Mouse (Mus musculus): ENCODE results near the gene Oas1e. TPM values are rescaled to one million over a fixed set of nuclear protein-coding genes. Genes with fewer than 3 reads are reported as not detected.

Gene Oas1e
- polyA plus RNA-seq, 1 experiment from 2014 or later = not detected

- no peak overlapping the region for H3K27ac ChIP-seq (ENCODE audit: low read depth, low read length)
- no peaks in the 10 kb centered on the region for H3K27me3 ChIP-seq (replicated peaks; ENCODE audit: control insufficient read depth, insufficient read depth, low read length)
- no peak for ATAC-seq (replicated peaks; ENCODE audit: low FRiP score)
- H3K4me2 ChIP-seq = no peak overlapping the region
- H3K9ac ChIP-seq (ENCODE audit: low read depth, low read length) = no peak overlapping the region
- H3K36me3 ChIP-seq (ENCODE audit: control insufficient read depth, insufficient read depth, low read length) = no peaks in the 10 kb centered on the region
- H3K4me1 ChIP-seq (replicated peaks; ENCODE audit: control insufficient read depth, insufficient read depth, low read length) = no peaks in the 10 kb centered on the region
- no peak overlapping the region for H3K4me3 ChIP-seq (ENCODE audit: low read depth, low read length)
- no peaks in the 10 kb centered on the region for H3K9me3 ChIP-seq (ENCODE audit: control insufficient read depth, low read length)
- DNase-seq (ENCODE audit: low spot score) = no peak
- 90% methylated on average over 1 of the region's 1 CpGs for WGBS
Observed at GRCm38 (mm10) chr5:120781646-120782045, 13.7 kb downstream of the Oas1e start.

DNA sequence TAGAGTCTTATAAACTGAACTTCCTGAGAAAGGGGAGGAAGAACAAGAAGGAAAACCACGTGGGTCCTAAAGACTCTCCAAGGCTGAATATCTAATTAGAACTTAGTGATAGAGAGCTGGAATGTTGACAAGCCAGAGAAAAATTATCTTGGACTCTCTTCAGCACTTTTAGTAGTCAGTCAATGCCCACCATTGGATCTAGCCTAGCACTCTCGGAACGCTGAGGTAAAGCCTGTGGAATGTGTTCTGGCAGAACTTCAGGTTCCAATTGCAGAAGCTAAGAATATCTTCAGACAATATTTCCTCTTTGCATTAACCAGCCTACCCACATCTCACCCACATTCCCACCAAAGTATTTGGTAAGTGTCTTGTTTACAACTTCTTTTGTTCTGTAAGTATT, 15.4 kb downstream of the Oas1e start:
- no peaks in the 10 kb centered on the region for H3K9me3 ChIP-seq (ENCODE audit: control insufficient read depth, low read length)
- ATAC-seq (replicated peaks; ENCODE audit: low FRiP score) (no peak), DNase-seq (ENCODE audit: low spot score) (no peak)
- H3K27ac ChIP-seq (ENCODE audit: low read depth, low read length) = no peak overlapping the region
- H3K36me3 ChIP-seq (ENCODE audit: control insufficient read depth, insufficient read depth, low read length) = no peaks in the 10 kb centered on the region
- WGBS = 47% methylated on average over 3 of the region's 3 CpGs
- no peak overlapping the region for H3K9ac ChIP-seq (ENCODE audit: low read depth, low read length)
- H3K27me3 ChIP-seq (replicated peaks; ENCODE audit: control insufficient read depth, insufficient read depth, low read length) = no peaks in the 10 kb centered on the region
- no peaks in the 10 kb centered on the region for H3K4me1 ChIP-seq (replicated peaks; ENCODE audit: control insufficient read depth, insufficient read depth, low read length)
- H3K4me3 ChIP-seq (ENCODE audit: low read depth, low read length) = no peak overlapping the region
- no peak overlapping the region for H3K4me2 ChIP-seq

- H3K9ac ChIP-seq (ENCODE audit: low read depth, low read length) = no peak overlapping the region
- no peaks in the 10 kb centered on the region for H3K9me3 ChIP-seq (ENCODE audit: control insufficient read depth, low read length)
- H3K36me3 ChIP-seq (ENCODE audit: control insufficient read depth, insufficient read depth, low read length) = no peaks in the 10 kb centered on the region
- H3K27ac ChIP-seq (ENCODE audit: low read depth, low read length) = no peak overlapping the region
- no peaks in the 10 kb centered on the region for H3K4me1 ChIP-seq (replicated peaks; ENCODE audit: control insufficient read depth, insufficient read depth, low read length)
- no peak overlapping the region for H3K4me2 ChIP-seq
- no peak for DNase-seq (ENCODE audit: low spot score)
- WGBS = 35% methylated on average over 2 of the region's 2 CpGs
- H3K27me3 ChIP-seq (replicated peaks; ENCODE audit: control insufficient read depth, insufficient read depth, low read length) = no peaks in the 10 kb centered on the region
- ATAC-seq (replicated peaks; ENCODE audit: low FRiP score) = no peak
- no peak overlapping the region for H3K4me3 ChIP-seq (ENCODE audit: low read depth, low read length)
Observed at GRCm38 (mm10) chr5:120778941-120779340, 16.4 kb downstream of the Oas1e start.

DNA sequence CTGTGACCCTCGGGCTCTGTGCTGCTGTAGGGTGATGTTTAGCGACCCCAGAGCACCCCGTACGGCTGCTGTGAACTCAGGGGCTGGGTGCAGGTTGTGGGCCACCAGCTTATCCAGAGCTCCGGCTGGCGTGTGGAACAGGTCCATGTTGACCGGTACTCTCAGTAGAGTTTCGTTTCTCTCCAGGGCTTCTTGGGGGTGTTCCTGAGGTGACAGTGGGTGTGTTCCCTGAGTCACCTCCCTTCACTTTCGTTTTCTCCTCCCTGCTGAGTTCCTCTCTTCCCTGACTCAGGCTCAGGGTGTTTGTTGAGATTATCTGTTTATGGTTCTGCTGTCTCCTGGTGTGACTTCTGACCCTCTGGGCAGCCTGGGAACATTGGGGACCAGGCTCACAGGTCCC, 17.9 kb downstream of the Oas1e start, which contains the start of gene Oas3:
Gene Oas3, minus strand, starts transcription at position 184 of the 400 bp plus-strand sequence.
- no peak for DNase-seq (ENCODE audit: low spot score)
- no peak for ATAC-seq (replicated peaks; ENCODE audit: low FRiP score)
- no peaks in the 10 kb centered on the region for H3K27me3 ChIP-seq (replicated peaks; ENCODE audit: control insufficient read depth, insufficient read depth, low read length)
- 70% methylated on average over 9 of the region's 9 CpGs for WGBS
- no peak within 1 kb of the TSS for H3K9ac ChIP-seq (ENCODE audit: low read depth, low read length)
- no peaks in the 10 kb centered on the region for H3K9me3 ChIP-seq (ENCODE audit: control insufficient read depth, low read length)
- no peak within 1 kb of the TSS for H3K4me2 ChIP-seq
- no peak within 1 kb of the TSS for H3K4me3 ChIP-seq (ENCODE audit: low read depth, low read length)
- H3K36me3 ChIP-seq (ENCODE audit: control insufficient read depth, insufficient read depth, low read length) = no peaks in the 10 kb centered on the region
- H3K27ac ChIP-seq (ENCODE audit: low read depth, low read length) = no peak within 1 kb of the TSS
- H3K4me1 ChIP-seq (replicated peaks; ENCODE audit: control insufficient read depth, insufficient read depth, low read length) = no peaks in the 10 kb centered on the region

GRCm38 (mm10) chr5:120776801-120777200, 18.5 kb downstream of the Oas1e start:
- no peaks in the 10 kb centered on the region for H3K27me3 ChIP-seq (replicated peaks; ENCODE audit: control insufficient read depth, insufficient read depth, low read length)
- 70% methylated on average over 5 of the region's 5 CpGs for WGBS
- H3K36me3 ChIP-seq (ENCODE audit: control insufficient read depth, insufficient read depth, low read length) = no peaks in the 10 kb centered on the region
- no peak overlapping the region for H3K4me2 ChIP-seq
- no peak overlapping the region for H3K9ac ChIP-seq (ENCODE audit: low read depth, low read length)
- no peaks in the 10 kb centered on the region for H3K9me3 ChIP-seq (ENCODE audit: control insufficient read depth, low read length)
- DNase-seq (ENCODE audit: low spot score) (no peak), ATAC-seq (replicated peaks; ENCODE audit: low FRiP score) (no peak)
- no peak overlapping the region for H3K4me3 ChIP-seq (ENCODE audit: low read depth, low read length)
- H3K4me1 ChIP-seq (replicated peaks; ENCODE audit: control insufficient read depth, insufficient read depth, low read length) = no peaks in the 10 kb centered on the region
- H3K27ac ChIP-seq (ENCODE audit: low read depth, low read length) = no peak overlapping the region

DNA sequence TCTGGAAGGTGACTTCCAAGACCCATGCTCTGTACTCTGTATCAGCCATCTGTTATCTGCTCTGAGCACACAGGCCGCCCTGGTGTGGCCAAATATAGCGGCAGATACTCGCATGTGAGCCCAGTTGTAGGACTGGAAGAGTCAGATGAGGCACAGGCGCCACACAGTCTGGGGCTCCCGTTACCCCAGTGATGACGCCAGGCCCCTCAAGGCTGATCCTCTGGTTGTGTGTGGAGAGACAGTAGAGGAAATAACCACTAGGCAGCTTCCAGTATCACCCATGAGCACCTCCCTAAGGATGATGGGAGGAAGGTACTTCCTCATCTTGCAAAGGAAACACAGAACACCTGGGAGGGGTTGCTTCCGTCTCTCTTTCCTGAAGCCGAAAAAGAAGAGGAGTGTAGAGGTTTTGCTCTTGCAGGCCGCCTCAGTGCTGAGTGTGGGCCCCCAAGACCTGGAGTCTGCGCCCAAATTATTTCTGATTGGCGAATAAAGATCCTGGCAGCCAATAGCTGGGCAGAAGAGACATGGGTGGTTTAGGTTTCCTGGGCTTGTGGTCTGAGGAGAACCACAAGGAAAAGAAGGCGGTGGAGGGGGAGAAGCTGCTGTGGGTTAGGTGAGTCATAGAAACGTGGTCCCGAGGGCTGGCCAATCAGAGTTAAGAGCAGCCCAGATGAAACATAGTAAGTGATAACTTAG, 19.9 kb downstream of the Oas1e start:
- H3K27ac ChIP-seq (ENCODE audit: low read depth, low read length) = no peak overlapping the region
- no peaks in the 10 kb centered on the region for H3K36me3 ChIP-seq (ENCODE audit: control insufficient read depth, insufficient read depth, low read length)
- no peak overlapping the region for H3K9ac ChIP-seq (ENCODE audit: low read depth, low read length)
- 40% methylated on average over 14 of the region's 14 CpGs for WGBS
- no peaks in the 10 kb centered on the region for H3K4me1 ChIP-seq (replicated peaks; ENCODE audit: control insufficient read depth, insufficient read depth, low read length)
- no peaks in the 10 kb centered on the region for H3K9me3 ChIP-seq (ENCODE audit: control insufficient read depth, low read length)
- no peak for ATAC-seq (replicated peaks; ENCODE audit: low FRiP score)
- no peak overlapping the region for H3K4me2 ChIP-seq
- H3K27me3 ChIP-seq (replicated peaks; ENCODE audit: control insufficient read depth, insufficient read depth, low read length) = no peaks in the 10 kb centered on the region
- H3K4me3 ChIP-seq (ENCODE audit: low read depth, low read length) = no peak overlapping the region
- no peak for DNase-seq (ENCODE audit: low spot score)

DNA sequence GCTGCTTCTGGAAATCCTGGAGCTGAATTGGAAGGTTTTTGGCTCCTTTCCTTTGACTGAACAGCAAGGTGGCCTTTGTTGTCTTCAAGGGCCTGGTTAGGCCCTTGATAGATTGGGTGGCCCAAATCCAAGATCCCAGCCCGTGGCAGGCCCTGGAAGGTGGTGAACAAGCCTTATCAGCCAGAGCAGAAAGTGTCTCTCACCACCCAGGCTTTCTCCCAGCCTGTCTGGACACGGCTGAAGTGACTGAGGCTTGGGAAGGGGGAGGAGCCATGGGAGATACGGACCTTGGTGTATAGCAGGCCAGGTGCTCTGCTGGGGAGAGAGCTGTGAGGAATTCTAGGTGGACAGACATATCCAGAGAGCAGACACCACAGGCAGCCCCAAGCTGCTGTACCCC, 25.9 kb downstream of the Oas1e start:
- 47% methylated on average over 3 of the region's 3 CpGs for WGBS
- H3K9me3 ChIP-seq (ENCODE audit: control insufficient read depth, low read length) = no peaks in the 10 kb centered on the region
- H3K4me2 ChIP-seq = no peak overlapping the region
- H3K4me1 ChIP-seq (replicated peaks; ENCODE audit: control insufficient read depth, insufficient read depth, low read length) = no peaks in the 10 kb centered on the region
- H3K9ac ChIP-seq (ENCODE audit: low read depth, low read length) = no peak overlapping the region
- H3K27me3 ChIP-seq (replicated peaks; ENCODE audit: control insufficient read depth, insufficient read depth, low read length) = no peaks in the 10 kb centered on the region
- no peak for ATAC-seq (replicated peaks; ENCODE audit: low FRiP score)
- no peak overlapping the region for H3K4me3 ChIP-seq (ENCODE audit: low read depth, low read length)
- no peak for DNase-seq (ENCODE audit: low spot score)
- H3K36me3 ChIP-seq (ENCODE audit: control insufficient read depth, insufficient read depth, low read length) = no peaks in the 10 kb centered on the region
- H3K27ac ChIP-seq (ENCODE audit: low read depth, low read length) = no peak overlapping the region

DNA sequence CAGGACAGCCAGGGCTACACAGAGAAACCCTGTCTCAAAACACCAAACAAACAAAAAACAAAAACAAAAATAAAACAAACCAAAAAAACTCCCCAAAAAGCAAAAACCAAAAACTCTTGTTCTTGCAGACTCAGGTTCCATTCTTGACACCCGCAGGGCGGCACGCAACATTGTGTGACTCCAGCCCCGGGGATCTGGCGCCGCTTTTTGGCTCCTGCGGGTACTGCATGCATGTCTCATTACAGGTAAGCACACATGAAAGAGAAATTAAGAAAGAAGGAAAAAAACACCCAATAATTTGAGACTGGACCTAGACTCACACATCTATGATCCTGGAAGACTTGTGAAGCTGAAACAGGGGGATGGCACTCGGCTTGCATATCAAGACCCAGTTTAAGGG, 30.3 kb downstream of the Oas1e start:
- Histone ChIP-seq H3K27ac (ENCODE audit: low read depth, low read length) (no peak overlapping the region), H3K4me3 (ENCODE audit: low read depth, low read length) (no peak overlapping the region), H3K27me3 (replicated peaks; ENCODE audit: control insufficient read depth, insufficient read depth, low read length) (no peaks in the 10 kb centered on the region), H3K9me3 (ENCODE audit: control insufficient read depth, low read length) (no peaks in the 10 kb centered on the region), H3K4me1 (replicated peaks; ENCODE audit: control insufficient read depth, insufficient read depth, low read length) (no peaks in the 10 kb centered on the region), H3K9ac (ENCODE audit: low read depth, low read length) (no peak overlapping the region), H3K4me2 (no peak overlapping the region), H3K36me3 (ENCODE audit: control insufficient read depth, insufficient read depth, low read length) (no peaks in the 10 kb centered on the region)
- 58% methylated on average over 8 of the region's 8 CpGs for WGBS
- ATAC-seq (replicated peaks; ENCODE audit: low FRiP score) (no peak), DNase-seq (ENCODE audit: low spot score) (no peak)

DNA sequence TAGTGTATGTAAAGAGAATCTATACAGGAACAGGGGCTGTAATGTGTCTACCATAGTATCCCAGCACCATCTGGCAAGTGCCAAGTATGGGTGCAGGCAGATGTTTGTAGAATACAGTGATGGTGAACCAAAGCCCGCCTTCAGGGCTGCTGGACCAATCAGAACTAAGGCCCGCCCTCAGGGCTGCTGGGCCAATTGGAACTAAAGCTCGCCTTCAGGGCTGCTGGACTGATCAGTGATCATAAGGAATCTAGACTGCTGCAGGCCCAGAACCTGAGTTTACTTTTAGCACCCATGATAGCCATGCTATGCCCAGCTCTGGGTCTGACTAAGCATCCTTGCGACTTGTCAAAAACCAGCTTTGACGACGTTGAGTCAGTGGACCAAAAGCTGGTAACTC, 33.4 kb downstream of the Oas1e start:
- Histone ChIP-seq H3K9me3 (ENCODE audit: control insufficient read depth, low read length) (no peaks in the 10 kb centered on the region), H3K4me3 (ENCODE audit: low read depth, low read length) (no peak overlapping the region), H3K27me3 (replicated peaks; ENCODE audit: control insufficient read depth, insufficient read depth, low read length) (no peaks in the 10 kb centered on the region), H3K4me2 (no peak overlapping the region), H3K4me1 (replicated peaks; ENCODE audit: control insufficient read depth, insufficient read depth, low read length) (no peaks in the 10 kb centered on the region), H3K27ac (ENCODE audit: low read depth, low read length) (no peak overlapping the region), H3K9ac (ENCODE audit: low read depth, low read length) (no peak overlapping the region), H3K36me3 (ENCODE audit: control insufficient read depth, insufficient read depth, low read length) (no peaks in the 10 kb centered on the region)
- WGBS = 29% methylated on average over 6 of the region's 6 CpGs
- DNase-seq (ENCODE audit: low spot score) = no peak
- ATAC-seq (replicated peaks; ENCODE audit: low FRiP score) = no peak
